Comparison of ENCODE assay signal across 24 mouse cellular contexts in the genomic region with DNA sequence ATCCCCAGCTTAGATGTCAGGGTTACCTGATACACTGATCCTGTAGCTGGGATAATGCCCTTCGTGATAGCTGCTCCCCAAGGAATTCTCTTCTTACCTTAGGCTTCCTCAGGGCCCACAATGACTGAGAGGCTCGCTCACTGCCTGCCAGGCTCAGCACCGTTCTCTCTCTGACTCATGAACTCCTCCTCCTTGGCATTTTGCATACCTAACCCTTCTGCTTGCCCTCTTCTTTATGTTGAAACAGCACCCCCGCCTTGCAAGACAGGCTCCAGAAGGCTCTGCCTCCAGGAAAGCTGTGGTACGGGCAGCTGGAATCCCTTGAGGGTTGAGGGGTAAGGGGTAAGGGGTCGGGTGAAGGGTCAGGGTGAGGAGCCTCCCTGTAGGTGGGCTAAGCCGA. TPM values are rescaled to one million over a fixed set of nuclear protein-coding genes. Genes with fewer than 3 reads are reported as not detected.
DNase-seq lines count a peak whose midpoint lies in the region; ATAC-seq and TF ChIP-seq lines count a peak whose summit lies in the region.
"Had no signal": no experiment of that assay in that cellular context is flagged by ENCODE, and none has a peak within 500 bp of the region (broad histone marks: within the 10 kb centered on the region; RNA-seq: fewer than 3 reads in every experiment).

No protein-coding gene starts in this region.

- TF ChIP-seq RAD21 in CH12.LX (IDR thresholded peaks at IDR 0.05; ENCODE audit: low read depth, low read length): no peak

- peak; percentile 90 for DNase-seq in heart, adult 11 months
- DNase-seq in CH12.LX (ENCODE audit: extremely low read depth): peak; percentile 6
- DNase-seq in stomach, postnatal 0 days (ENCODE audit: low spot score): peak; percentile 18
- DNase-seq: adrenal gland, adult 8-10 months; cerebellum, adult 11-12 months; cerebellum, adult 9-10 months; cerebellum, postnatal 36 days; forebrain, postnatal 0 days; gastrocnemius, postnatal 36 days; heart, adult 18-20 months; heart, postnatal 14 days had no signal

- TF ChIP-seq EP300 in CH12.LX (IDR thresholded peaks at IDR 0.05; ENCODE audit: low read length): no peak
- no peak for TF ChIP-seq EP300 in stomach, postnatal 0 days (optimal IDR thresholded peaks at IDR 0.05)

- H3K9ac ChIP-seq in heart, embryonic 11.5 days (ENCODE audit: low read depth, low read length): no peak overlapping the region
- H3K9ac ChIP-seq in CH12.LX (ENCODE audit: insufficient read depth, low read depth): no peak overlapping the region
- no peak overlapping the region for H3K9ac ChIP-seq in intestine, embryonic 16.5 days (ENCODE audit: low read depth, low read length)
- no peak overlapping the region for H3K9ac ChIP-seq in stomach, postnatal 0 days (ENCODE audit: low read length)
- no peak overlapping the region for H3K9ac ChIP-seq in forebrain, embryonic 13.5 days
- H3K9ac ChIP-seq: embryonic facial prominence, embryonic 13.5 days; forebrain, embryonic 12.5 days; forebrain, postnatal 0 days; heart, embryonic 15.5 days; hindbrain, embryonic 13.5 days had no signal

- no peaks in the 10 kb centered on the region for H3K9me3 ChIP-seq in heart, embryonic 11.5 days (replicated peaks; ENCODE audit: control insufficient read depth, low read length)
- peaks cover 6% of the 10 kb centered on the region for H3K9me3 ChIP-seq in CH12.LX (replicated peaks; ENCODE audit: low read length)
- no peaks in the 10 kb centered on the region; the same call in 1 of the 2 replicates for H3K9me3 ChIP-seq in intestine, embryonic 16.5 days (ENCODE audit: control insufficient read depth, low read length)
- H3K9me3 ChIP-seq in stomach, postnatal 0 days (ENCODE audit: control insufficient read depth, low read length): no peaks in the 10 kb centered on the region
- H3K9me3 ChIP-seq in forebrain, embryonic 13.5 days (replicated peaks): no peaks in the 10 kb centered on the region
- H3K9me3 ChIP-seq: embryonic facial prominence, embryonic 13.5 days; forebrain, embryonic 12.5 days; heart, embryonic 10.5 days; heart, embryonic 15.5 days; hindbrain, embryonic 13.5 days had no signal

- H3K4me2 ChIP-seq in heart, embryonic 11.5 days: no peak overlapping the region
- no peak overlapping the region for H3K4me2 ChIP-seq in CH12.LX (ENCODE audit: insufficient read depth, low read depth, poor library complexity, severe bottlenecking)
- H3K4me2 ChIP-seq in intestine, embryonic 16.5 days (ENCODE audit: low read depth, low read length): 0 out of 2 replicates have a peak overlapping the region, but pooled peaks have one; percentile 6
- H3K4me2 ChIP-seq in stomach, postnatal 0 days (replicated peaks; ENCODE audit: low read depth): no peak overlapping the region
- no peak overlapping the region for H3K4me2 ChIP-seq in forebrain, embryonic 13.5 days
- H3K4me2 ChIP-seq: embryonic facial prominence, embryonic 13.5 days; forebrain, embryonic 12.5 days; heart, embryonic 15.5 days; hindbrain, embryonic 13.5 days had no signal

- H3K36me3 ChIP-seq in heart, embryonic 11.5 days (ENCODE audit: control insufficient read depth, insufficient read depth, low read length): no peaks in the 10 kb centered on the region
- no peaks in the 10 kb centered on the region for H3K36me3 ChIP-seq in CH12.LX (replicated peaks in 1 of 2; ENCODE audit: control insufficient read depth in 1 of 2, insufficient read depth in 1 of 2, low read length in 1 of 2)
- H3K36me3 ChIP-seq in intestine, embryonic 16.5 days (ENCODE audit: control insufficient read depth, insufficient read depth, low read length): no peaks in the 10 kb centered on the region
- H3K36me3 ChIP-seq in stomach, postnatal 0 days (ENCODE audit: control insufficient read depth, insufficient read depth, low read length): no peaks in the 10 kb centered on the region
- no peaks in the 10 kb centered on the region for H3K36me3 ChIP-seq in forebrain, embryonic 13.5 days (ENCODE audit: poor library complexity, severe bottlenecking)
- H3K36me3 ChIP-seq: embryonic facial prominence, embryonic 13.5 days; forebrain, embryonic 12.5 days; heart, embryonic 10.5 days; heart, embryonic 15.5 days; hindbrain, embryonic 13.5 days had no signal

- WGBS in heart, embryonic 11.5 days (ENCODE audit: insufficient replicate concordance): 49% methylated on average over 7 of the region's 7 CpGs
- WGBS in intestine, embryonic 16.5 days: 31% methylated on average over 7 of the region's 7 CpGs
- 27% methylated on average over 7 of the region's 7 CpGs for WGBS in stomach, postnatal 0 days
- 51% methylated on average over 7 of the region's 7 CpGs for WGBS in forebrain, embryonic 13.5 days

- dilution Hi-C loops in CH12.LX (cut with MboI; ENCODE audit: extremely low pct_ligation_motif_present, extremely low pct_unique_long_range_greater_than_20kb, low sequenced_read_pairs): no loop called here

- in situ Hi-C loops in CH12.LX (cut with MboI; ENCODE audit: low pct_ligation_motif_present, low pct_unique_long_range_greater_than_20kb, low sequenced_read_pairs): no loop called here

- H3K4me3 ChIP-seq in heart, embryonic 11.5 days (ENCODE audit: low read depth, low read length): no peak overlapping the region
- H3K4me3 ChIP-seq in CH12.LX (replicated peaks in 1 of 3; ENCODE audit: low read depth in 2 of 3, low read length in 2 of 3, poor library complexity in 1 of 3): no peak overlapping the region
- no peak overlapping the region for H3K4me3 ChIP-seq in intestine, embryonic 16.5 days (ENCODE audit: low read length)
- no peak overlapping the region for H3K4me3 ChIP-seq in stomach, postnatal 0 days (ENCODE audit: low read depth, low read length)
- no peak overlapping the region for H3K4me3 ChIP-seq in forebrain, embryonic 13.5 days
- H3K4me3 ChIP-seq: embryonic facial prominence, embryonic 13.5 days; forebrain, embryonic 12.5 days; heart, embryonic 10.5 days; heart, embryonic 15.5 days; hindbrain, embryonic 13.5 days had no signal

- H3K4me1 ChIP-seq in heart, embryonic 11.5 days (ENCODE audit: control insufficient read depth, insufficient read depth, low read length): peaks cover 13% of the 10 kb centered on the region
- peaks cover 3 to 8% of the 10 kb centered on the region in 2 experiments; a peak in 1 of 4 replicates for H3K4me1 ChIP-seq in CH12.LX (ENCODE audit: control insufficient read depth in 1 of 2, insufficient read depth in 2 of 2)
- H3K4me1 ChIP-seq in intestine, embryonic 16.5 days (ENCODE audit: control insufficient read depth, insufficient read depth, low read length): no peaks in the 10 kb centered on the region
- no peaks in the 10 kb centered on the region for H3K4me1 ChIP-seq in stomach, postnatal 0 days (replicated peaks; ENCODE audit: control insufficient read depth, insufficient read depth)
- H3K4me1 ChIP-seq in forebrain, embryonic 13.5 days: peaks cover 8% of the 10 kb centered on the region
- H3K4me1 ChIP-seq: embryonic facial prominence, embryonic 13.5 days; forebrain, embryonic 12.5 days had no signal

- ATAC-seq in heart, embryonic 11.5 days (replicated peaks; ENCODE audit: insufficient number of reproducible peaks, low FRiP score, low TSS enrichment): no peak
- ATAC-seq in intestine, embryonic 16.5 days: peak; percentile 59
- ATAC-seq in stomach, postnatal 0 days (ENCODE audit: low FRiP score, low TSS enrichment): 0 out of 2 replicates have a peak, but pooled peaks have one; percentile 38
- ATAC-seq in forebrain, embryonic 13.5 days: no peak
- ATAC-seq in megakaryocyte progenitor cell, adult 5-6 weeks (replicated peaks; ENCODE audit: poor library complexity): no peak
- ATAC-seq: forebrain, postnatal 0 days; hindbrain, postnatal 0 days had no signal

- H3K79me2 ChIP-seq in CH12.LX (replicated peaks; ENCODE audit: control insufficient read depth, extremely low read depth, insufficient read depth, poor library complexity, severe bottlenecking): no peaks in the 10 kb centered on the region

- H3K27me3 ChIP-seq in heart, embryonic 11.5 days (ENCODE audit: control insufficient read depth, insufficient read depth, low read length): no peaks in the 10 kb centered on the region
- peaks cover 1% of the 10 kb centered on the region for H3K27me3 ChIP-seq in CH12.LX (replicated peaks)
- H3K27me3 ChIP-seq in intestine, embryonic 16.5 days (replicated peaks; ENCODE audit: control insufficient read depth, insufficient read depth, low read length): no peaks in the 10 kb centered on the region
- H3K27me3 ChIP-seq in stomach, postnatal 0 days (ENCODE audit: control insufficient read depth, insufficient read depth, low read length): no peaks in the 10 kb centered on the region
- no peaks in the 10 kb centered on the region for H3K27me3 ChIP-seq in forebrain, embryonic 13.5 days
- H3K27me3 ChIP-seq: embryonic facial prominence, embryonic 13.5 days; forebrain, embryonic 12.5 days; heart, embryonic 15.5 days; hindbrain, embryonic 13.5 days had no signal

- no peak overlapping the region for H3K27ac ChIP-seq in heart, embryonic 11.5 days (ENCODE audit: low read depth, low read length)
- H3K27ac ChIP-seq in CH12.LX (ENCODE audit: insufficient read depth, low read depth): no peak overlapping the region
- H3K27ac ChIP-seq in intestine, embryonic 16.5 days (ENCODE audit: low read length): peak overlapping the region; percentile 18; the same call in 1 of the 2 replicates
- no peak overlapping the region for H3K27ac ChIP-seq in stomach, postnatal 0 days (replicated peaks)
- no peak overlapping the region for H3K27ac ChIP-seq in forebrain, embryonic 13.5 days
- H3K27ac ChIP-seq: embryonic facial prominence, embryonic 13.5 days; forebrain, embryonic 12.5 days; heart, embryonic 10.5 days; heart, embryonic 15.5 days; hindbrain, embryonic 13.5 days; hindbrain, postnatal 0 days had no signal

- TF ChIP-seq POLR2A in CH12.LX (IDR thresholded peaks at IDR 0.05; ENCODE audit: low read depth, low read length): no peak

- no peak for TF ChIP-seq CTCF in CH12.LX (conservative IDR thresholded peaks at IDR 0.05 in 1 of 2, IDR thresholded peaks at IDR 0.05 in 1 of 2; ENCODE audit: low read depth in 2 of 2, low read length in 2 of 2)
- no peak for TF ChIP-seq CTCF in stomach, postnatal 0 days (IDR thresholded peaks at IDR 0.05; ENCODE audit: low read depth)

RNA-seq across cellular contexts. Expression of a gene that starts 0.3 kb away (rescaled TPM):
- polyA plus RNA-seq in heart, embryonic 11.5 days (2014; fragmentation: Nextera tagmentation; extraction: Ambion mirVana): 0.16 and 0.51 TPM in 2 replicates
- total RNA-seq in CH12.LX (2012; rRNA removed) (not detected in 2 replicates), CH12.LX (2014; rRNA removed) (not detected in 2 replicates)
- polyA plus RNA-seq in CH12.LX (2012; ENCODE audit: insufficient read length, low read depth): not detected in 2 replicates
- polyA plus RNA-seq in intestine, embryonic 16.5 days (2015; fragmentation: Nextera tagmentation; extraction: Ambion mirVana): 3.9 and 4.4 TPM in 2 replicates
- 1.2 and 1.5 TPM in 2 replicates for polyA plus RNA-seq in stomach, postnatal 0 days (2015; fragmentation: Nextera tagmentation; extraction: Ambion mirVana)
- not detected in 2 replicates for polyA plus RNA-seq in forebrain, embryonic 13.5 days (2015; fragmentation: Nextera tagmentation; extraction: Ambion mirVana)
- not detected in 2 replicates for total RNA-seq in megakaryocyte progenitor cell, adult 5-6 weeks (2015)
- total RNA-seq in megakaryocyte progenitor cell, adult 5-6 weeks (2017): not detected in 2 replicates
- total RNA-seq: forebrain, postnatal 0 days; gastrocnemius, adult 8-10 months; gastrocnemius, postnatal 36 days; hematopoietic stem cell, adult 5-6 weeks; hindbrain, postnatal 0 days had no signal
- polyA plus RNA-seq: embryonic facial prominence, embryonic 13.5 days; forebrain, embryonic 12.5 days; forebrain, postnatal 0 days; hindbrain, embryonic 13.5 days; hindbrain, postnatal 0 days had no signal

RNA-seq across cellular contexts. Expression of a gene that starts 40.3 kb away (rescaled TPM):
- polyA plus RNA-seq in heart, embryonic 11.5 days (2014; fragmentation: Nextera tagmentation; extraction: Ambion mirVana): 5.4 and 6.0 TPM in 2 replicates
- total RNA-seq in CH12.LX (2012; rRNA removed) (1.3 and 2.0 TPM in 2 replicates), CH12.LX (2014; rRNA removed) (0.04 and 0.08 TPM in 2 replicates)
- 0.13 TPM in 1 of 2 replicates, not detected in the other for polyA plus RNA-seq in CH12.LX (2012; ENCODE audit: insufficient read length, low read depth)
- polyA plus RNA-seq in intestine, embryonic 16.5 days (2015; fragmentation: Nextera tagmentation; extraction: Ambion mirVana): 3.7 and 4.9 TPM in 2 replicates
- 2.4 and 2.5 TPM in 2 replicates for polyA plus RNA-seq in stomach, postnatal 0 days (2015; fragmentation: Nextera tagmentation; extraction: Ambion mirVana)
- 17.7 and 19.9 TPM in 2 replicates for polyA plus RNA-seq in forebrain, embryonic 13.5 days (2015; fragmentation: Nextera tagmentation; extraction: Ambion mirVana)
- total RNA-seq in megakaryocyte progenitor cell, adult 5-6 weeks (2015): 0.05 TPM in 1 of 2 replicates, not detected in the other
- not detected in 2 replicates for total RNA-seq in megakaryocyte progenitor cell, adult 5-6 weeks (2017)

RNA-seq across cellular contexts. Expression of a gene that starts 49.0 kb away (rescaled TPM):
- polyA plus RNA-seq in heart, embryonic 11.5 days (2014; fragmentation: Nextera tagmentation; extraction: Ambion mirVana): not detected in 2 replicates
- total RNA-seq in CH12.LX (2012; rRNA removed) (not detected in 2 replicates), CH12.LX (2014; rRNA removed) (not detected in 2 replicates)
- polyA plus RNA-seq in CH12.LX (2012; ENCODE audit: insufficient read length, low read depth): not detected in 2 replicates
- not detected in 2 replicates for polyA plus RNA-seq in intestine, embryonic 16.5 days (2015; fragmentation: Nextera tagmentation; extraction: Ambion mirVana)
- 0.12 and 0.18 TPM in 2 replicates for polyA plus RNA-seq in stomach, postnatal 0 days (2015; fragmentation: Nextera tagmentation; extraction: Ambion mirVana)
- not detected in 2 replicates for polyA plus RNA-seq in forebrain, embryonic 13.5 days (2015; fragmentation: Nextera tagmentation; extraction: Ambion mirVana)
- not detected in 2 replicates for total RNA-seq in megakaryocyte progenitor cell, adult 5-6 weeks (2015)
- total RNA-seq in megakaryocyte progenitor cell, adult 5-6 weeks (2017): not detected in 2 replicates
- total RNA-seq: ES-E14; forebrain, postnatal 0 days; gastrocnemius, postnatal 36 days; hematopoietic stem cell, adult 5-6 weeks; hindbrain, postnatal 0 days had no signal
- polyA plus RNA-seq: embryonic facial prominence, embryonic 13.5 days; forebrain, embryonic 12.5 days; forebrain, postnatal 0 days; heart, embryonic 10.5 days; hindbrain, embryonic 13.5 days; hindbrain, postnatal 0 days had no signal

Comparison
In these comparisons a context has a peak if more than half of its experiments do, and no peak if none do; other contexts are left out.
1. DNase-seq: peak in every context shown above with its lines; median percentile 90 in heart, adult 11 months; 18 in stomach, postnatal 0 days; 6 in CH12.LX.
2. ATAC-seq: peak in intestine, embryonic 16.5 days (single experiment) and stomach, postnatal 0 days (single experiment); none in heart, embryonic 11.5 days (single experiment), forebrain, embryonic 13.5 days (single experiment) and megakaryocyte progenitor cell, adult 5-6 weeks (single experiment).